Mouse (Mus musculus) embryonic fibroblast, embryonic 13.5 days (primary cell): ENCODE data around the gene Greb1. TPM values are rescaled to one million over a fixed set of nuclear protein-coding genes. Genes with fewer than 3 reads are reported as not detected.
A peak's percentile ranks its signal among the peaks of the same experiment; 100 is the strongest.

Source experiments
- H3K27ac ChIP-seq: 2 replicates; pipeline ENCODE4 v1.5.1; 2012; ENCODE audit warnings: low read length, control low read depth, inconsistent platforms; ENCODE audit not compliant: insufficient read depth
- H3K4me1 ChIP-seq: 2 replicates; pipeline ENCODE4 v1.6.1; 2011; ENCODE audit warnings: low read length; ENCODE audit not compliant: control insufficient read depth, insufficient read depth
- H3K4me3 ChIP-seq: 2 replicates; pipeline ENCODE4 v1.5.1; 2011; ENCODE audit warnings: mild to moderate bottlenecking, control low read depth, low read length; ENCODE audit not compliant: insufficient read depth
- CTCF ChIP-seq: IDR thresholded peaks from 2 replicates; pipeline ENCODE4 v1.5.1; 2011; ENCODE audit warnings: mild to moderate bottlenecking, control low read depth, low read length, moderate library complexity, borderline replicate concordance; ENCODE audit not compliant: insufficient read depth
- POLR2A ChIP-seq: IDR thresholded peaks from 2 replicates; pipeline ENCODE4 v1.6.1; 2011; ENCODE audit warnings: low read depth, mild to moderate bottlenecking, control low read depth, low read length, moderate library complexity
- polyA plus RNA-seq: library from polyadenylated mRNA; stranded (reverse); fragments of >200 nt; gene quantifications from 2 replicates; pipeline ENCODE4 v1.2.4, GENCODE M21; 2011; ENCODE audit warnings: low read depth; ENCODE audit not compliant: missing spikeins, insufficient read length

Greb1 gene
- polyA plus RNA-seq, 1 experiment: 0.84 TPM

DNA sequence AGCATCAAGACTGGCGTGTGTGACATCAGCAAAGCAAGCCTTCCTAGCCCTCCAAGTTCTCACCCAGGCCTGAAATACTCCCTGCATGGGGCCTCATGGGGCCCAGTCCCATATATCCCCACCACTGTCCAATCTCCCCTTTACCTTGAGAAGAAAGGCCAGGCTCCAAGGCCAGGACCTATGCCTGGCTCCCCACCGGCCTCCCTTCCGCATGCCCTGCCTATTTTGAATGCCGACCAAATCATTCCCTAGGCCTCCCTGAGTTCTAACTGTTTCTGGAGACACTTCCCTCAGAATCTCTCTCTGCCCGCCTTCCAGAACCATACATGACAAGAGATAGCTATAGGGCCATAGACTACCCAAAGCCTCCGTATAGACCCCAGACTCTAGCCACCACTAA, 49.1 kb downstream of the Greb1 start:
- H3K27ac ChIP-seq: no peak overlapping the region
- H3K4me1 ChIP-seq: no peaks in the 10 kb centered on the region
- H3K4me3 ChIP-seq: no peak overlapping the region
- TF ChIP-seq POLR2A: no peak
- no peak for TF ChIP-seq CTCF

GRCm38 (mm10) chr12:16740059-16740458, 60.6 kb downstream of the Greb1 start:
- TF ChIP-seq POLR2A (no peak), CTCF (no peak)
- Histone ChIP-seq H3K4me1 (no peaks in the 10 kb centered on the region), H3K4me3 (no peak overlapping the region), H3K27ac (no peak overlapping the region)

GRCm38 (mm10) chr12:16737266-16737665, 63.4 kb downstream of the Greb1 start:
- no peak overlapping the region for H3K27ac ChIP-seq
- no peak overlapping the region for H3K4me3 ChIP-seq
- no peaks in the 10 kb centered on the region for H3K4me1 ChIP-seq
- TF ChIP-seq CTCF: no peak
- TF ChIP-seq POLR2A: no peak

DNA sequence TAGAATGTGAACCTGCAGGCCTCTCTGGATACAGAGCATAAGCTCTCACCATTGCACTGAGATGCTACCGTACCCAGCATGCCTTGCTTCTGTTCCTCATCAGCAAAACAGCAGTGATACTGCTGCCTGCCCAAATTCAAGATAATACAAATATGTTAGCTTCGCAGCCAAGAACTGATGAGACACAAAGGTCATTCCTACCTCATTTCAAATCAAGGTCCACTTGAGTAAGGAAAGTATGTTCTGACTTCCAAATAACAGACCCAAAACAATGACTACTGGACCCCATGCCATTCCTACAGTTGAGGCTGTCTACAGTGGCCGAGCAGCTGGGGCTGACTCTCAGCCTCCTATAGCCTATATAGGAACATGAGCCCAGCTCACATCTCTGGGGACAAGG, 66.0 kb downstream of the Greb1 start:
- no peak overlapping the region for H3K27ac ChIP-seq
- no peak overlapping the region for H3K4me3 ChIP-seq
- no peak for TF ChIP-seq POLR2A
- TF ChIP-seq CTCF: no peak
- no peaks in the 10 kb centered on the region for H3K4me1 ChIP-seq

DNA sequence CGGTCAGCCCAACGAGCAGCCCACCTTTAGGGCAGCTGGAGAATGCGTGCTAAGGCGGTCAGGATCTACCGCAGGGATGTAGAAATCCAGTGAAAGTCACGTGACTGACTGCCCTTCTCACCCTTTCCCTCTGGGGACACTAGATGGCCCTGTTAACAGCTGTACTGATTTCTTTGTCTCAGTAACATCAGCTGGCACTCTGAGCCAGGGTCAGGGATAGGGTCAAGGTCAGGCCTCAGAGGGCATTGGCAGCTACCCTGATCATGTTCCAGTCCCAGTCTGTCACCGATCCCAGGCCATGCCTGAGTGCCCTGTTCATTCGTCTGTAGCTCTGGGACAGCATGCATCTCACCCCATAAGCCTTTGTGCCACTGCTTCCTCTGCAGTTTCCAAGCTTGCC, 66.7 kb downstream of the Greb1 start:
- TF ChIP-seq CTCF (no peak), POLR2A (no peak)
- H3K27ac ChIP-seq: no peak overlapping the region
- no peaks in the 10 kb centered on the region for H3K4me1 ChIP-seq
- H3K4me3 ChIP-seq: no peak overlapping the region

GRCm38 (mm10) chr12:16731121-16731741, 69.5 kb downstream of the Greb1 start:
- H3K4me3 ChIP-seq: no peak overlapping the region
- TF ChIP-seq CTCF (no peak), POLR2A (no peak)
- H3K27ac ChIP-seq: no peak overlapping the region
- H3K4me1 ChIP-seq: no peaks in the 10 kb centered on the region

DNA sequence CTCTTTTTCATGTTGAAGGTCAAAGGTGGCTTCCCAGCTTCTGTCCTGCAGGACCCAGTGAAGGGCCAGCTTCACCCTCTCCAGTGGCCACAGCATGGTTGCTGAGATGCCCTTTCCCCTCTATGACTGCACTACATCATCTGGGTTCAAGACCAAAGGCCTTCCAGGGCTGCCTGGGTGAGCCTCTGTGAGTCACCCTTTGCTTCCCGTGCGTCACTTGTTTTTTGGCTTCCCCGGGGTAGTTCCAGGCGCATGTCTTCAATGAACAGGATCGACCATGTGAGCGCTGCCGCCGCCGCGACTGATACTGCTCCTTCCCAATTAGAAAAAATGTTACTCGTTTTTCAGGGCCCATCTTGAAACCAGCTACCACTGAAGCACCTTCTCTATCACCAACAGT, 70.5 kb downstream of the Greb1 start:
- Histone ChIP-seq H3K4me1 (no peaks in the 10 kb centered on the region), H3K4me3 (no peak overlapping the region)

DNA sequence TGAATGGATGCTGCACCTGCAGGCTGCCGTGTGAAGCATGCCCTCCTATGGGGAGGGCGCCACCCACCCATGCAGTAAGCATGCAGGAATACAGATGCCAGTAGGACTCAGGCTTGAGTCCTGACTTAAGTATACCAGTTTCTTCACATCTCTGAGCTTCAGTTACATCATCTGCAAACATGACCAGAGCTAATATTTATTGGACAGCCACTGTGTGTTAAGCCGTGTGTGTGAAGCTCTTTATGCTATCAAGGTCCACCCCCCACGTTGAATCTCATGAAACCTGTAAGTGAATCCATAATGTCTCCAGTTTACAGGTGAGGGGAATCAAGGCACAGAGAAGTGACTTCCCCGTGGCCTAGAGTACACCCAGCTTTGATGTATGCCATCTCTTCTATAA, 72.5 kb downstream of the Greb1 start:
- TF ChIP-seq POLR2A (no peak), CTCF (no peak)
- Histone ChIP-seq H3K4me1 (no peaks in the 10 kb centered on the region), H3K27ac (no peak overlapping the region), H3K4me3 (no peak overlapping the region)

More for the DNA sequence above, 70.5 kb downstream of the Greb1 start:
- H3K27ac ChIP-seq: no peak overlapping the region
- no peak for TF ChIP-seq CTCF
- TF ChIP-seq POLR2A: no peak

DNA sequence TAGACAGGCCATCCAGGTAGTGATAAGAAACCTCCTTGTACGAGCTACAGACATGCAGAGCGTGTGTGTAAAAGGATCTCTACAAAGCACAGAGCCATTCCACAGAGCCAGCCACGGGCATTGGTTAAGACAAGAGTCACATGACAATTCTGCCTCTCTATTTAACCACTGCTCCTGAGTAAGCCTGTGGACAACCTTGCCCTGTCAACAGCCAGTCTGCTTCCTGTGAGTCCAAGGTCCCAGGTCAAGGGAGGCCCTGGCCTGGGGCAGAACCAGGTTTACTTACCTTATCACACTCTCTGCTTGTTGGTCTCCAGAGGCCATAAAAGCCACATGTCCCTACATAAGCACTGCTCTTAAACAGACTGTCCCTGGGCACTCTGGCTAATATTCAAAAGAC, 74.5 kb downstream of the Greb1 start:
- H3K27ac ChIP-seq: no peak overlapping the region

GRCm38 (mm10) chr12:16723601-16724000, 77.1 kb downstream of the Greb1 start:
- TF ChIP-seq CTCF (no peak), POLR2A (no peak)
- H3K27ac ChIP-seq: no peak overlapping the region
- no peaks in the 10 kb centered on the region for H3K4me1 ChIP-seq
- no peak overlapping the region for H3K4me3 ChIP-seq

More for the DNA sequence above, 74.5 kb downstream of the Greb1 start:
- TF ChIP-seq CTCF (no peak), POLR2A (no peak)
- Histone ChIP-seq H3K4me1 (no peaks in the 10 kb centered on the region), H3K4me3 (no peak overlapping the region)

- H3K4me1 ChIP-seq: no peaks in the 10 kb centered on the region
- peak; percentile 70; the same call in 1 of the 2 replicates for TF ChIP-seq CTCF
- TF ChIP-seq POLR2A: no peak
These were observed 81.9 kb downstream of the Greb1 start for GRCm38 (mm10) chr12:16718660-16719315.

More at GRCm38 (mm10) chr12:16718660-16719315, 81.9 kb downstream of the Greb1 start:
- no peak overlapping the region for H3K27ac ChIP-seq
- no peak overlapping the region for H3K4me3 ChIP-seq
